Mouse (Mus musculus): Measurements from ENCODE around the gene Cdr2l. TPM values are rescaled to one million over a fixed set of nuclear protein-coding genes. Genes with fewer than 3 reads are reported as not detected.

The Cdr2l gene
- total and polyA plus RNA-seq, 3 experiments, result not detected

GRCm38 (mm10) chr11:115370368-115370767, 11.3 kb upstream of the Cdr2l start:
- H3K9ac ChIP-seq (ENCODE audit: insufficient read depth, low read depth), result no peak overlapping the region
- no peaks in the 10 kb centered on the region for H3K79me2 ChIP-seq (replicated peaks; ENCODE audit: control insufficient read depth, extremely low read depth, insufficient read depth, poor library complexity, severe bottlenecking)
- peaks cover 96% of the 10 kb centered on the region for H3K27me3 ChIP-seq (replicated peaks)
- no peak overlapping the region for H3K4me2 ChIP-seq (ENCODE audit: insufficient read depth, low read depth, poor library complexity, severe bottlenecking)
- no peaks in the 10 kb centered on the region for H3K36me3 ChIP-seq (replicated peaks in 1 of 2; ENCODE audit: control insufficient read depth in 1 of 2, insufficient read depth in 1 of 2, low read length in 1 of 2)
- dilution Hi-C loops (cut with MboI; ENCODE audit: extremely low pct_ligation_motif_present, extremely low pct_unique_long_range_greater_than_20kb, low sequenced_read_pairs), result no loop called here
- no peaks in the 10 kb centered on the region for H3K9me3 ChIP-seq (replicated peaks; ENCODE audit: low read length)
- no peak overlapping the region for H3K4me3 ChIP-seq (replicated peaks in 1 of 3; ENCODE audit: low read depth in 2 of 3, low read length in 2 of 3, poor library complexity in 1 of 3)
- DNase-seq (ENCODE audit: extremely low read depth), result no peak
- H3K4me1 ChIP-seq (ENCODE audit: control insufficient read depth in 1 of 2, insufficient read depth in 2 of 2), result peaks cover 12 to 14% of the 10 kb centered on the region in 2 experiments
- in situ Hi-C loops (cut with MboI; ENCODE audit: low pct_ligation_motif_present, low pct_unique_long_range_greater_than_20kb, low sequenced_read_pairs), result no loop called here
- no peak for TF ChIP-seq BHLHE40 (IDR thresholded peaks at IDR 0.05; ENCODE audit: low read depth, low read length)
- no peak for TF ChIP-seq ZC3H11A (IDR thresholded peaks at IDR 0.05; ENCODE audit: low read depth, low read length)
- TF ChIP-seq JUND (conservative IDR thresholded peaks at IDR 0.05; ENCODE audit: low read depth, low read length), result no peak
- TF ChIP-seq MAZ (IDR thresholded peaks at IDR 0.05; ENCODE audit: low read depth, low read length), result no peak
- no peak for TF ChIP-seq CTCF (conservative IDR thresholded peaks at IDR 0.05 in 1 of 2, IDR thresholded peaks at IDR 0.05 in 1 of 2; ENCODE audit: low read depth in 2 of 2, low read length in 2 of 2)
- TF ChIP-seq USF1 (IDR thresholded peaks at IDR 0.05; ENCODE audit: low read depth, low read length), result no peak
- TF ChIP-seq MYC (IDR thresholded peaks at IDR 0.05; ENCODE audit: low read depth, low read length), result no peak
- TF ChIP-seq IRF4 (IDR thresholded peaks at IDR 0.05; ENCODE audit: low read depth, low read length), result no peak
- TF ChIP-seq MEF2A (IDR thresholded peaks at IDR 0.05; ENCODE audit: borderline replicate concordance, low read depth, low read length), result no peak
- no peak for TF ChIP-seq POLR2AphosphoS2 (IDR thresholded peaks at IDR 0.05; ENCODE audit: low read depth, low read length)
- no peak for TF ChIP-seq SMC3 (IDR thresholded peaks at IDR 0.05; ENCODE audit: low read depth, low read length)
- TF ChIP-seq CHD2 (IDR thresholded peaks at IDR 0.05; ENCODE audit: low read length), result no peak
- TF ChIP-seq MAFK (IDR thresholded peaks at IDR 0.05; ENCODE audit: insufficient replicate concordance, low read length), result no peak
- TF ChIP-seq KAT2A (IDR thresholded peaks at IDR 0.05; ENCODE audit: insufficient replicate concordance, low read length), result no peak
- TF ChIP-seq HCFC1 (IDR thresholded peaks at IDR 0.05; ENCODE audit: low read depth, low read length), result no peak
- TF ChIP-seq USF2 (conservative IDR thresholded peaks at IDR 0.05; ENCODE audit: low read depth, low read length), result no peak
- TF ChIP-seq GABPA (IDR thresholded peaks at IDR 0.05; ENCODE audit: insufficient replicate concordance, low read depth, low read length), result no peak
- TF ChIP-seq ZKSCAN1 (IDR thresholded peaks at IDR 0.05; ENCODE audit: borderline replicate concordance, low read depth, low read length), result no peak
- no peak for TF ChIP-seq ETS1 (conservative IDR thresholded peaks at IDR 0.05; ENCODE audit: low read depth, low read length)
- no peak overlapping the region for H3K27ac ChIP-seq (ENCODE audit: insufficient read depth, low read depth)

GRCm38 (mm10) chr11:115371354-115371753, 10.4 kb upstream of the Cdr2l start:
- no peak for TF ChIP-seq CHD1 (IDR thresholded peaks at IDR 0.05; ENCODE audit: low read depth, low read length)
- TF ChIP-seq TBP (conservative IDR thresholded peaks at IDR 0.05; ENCODE audit: low read depth, low read length), result no peak
- no peak for TF ChIP-seq ZNF384 (IDR thresholded peaks at IDR 0.05; ENCODE audit: low read depth, low read length)
- no peak for TF ChIP-seq SIN3A (IDR thresholded peaks at IDR 0.05; ENCODE audit: low read length)
- TF ChIP-seq NRF1 (IDR thresholded peaks at IDR 0.05; ENCODE audit: low read depth, low read length), result no peak
- no peak for TF ChIP-seq HCFC1 (IDR thresholded peaks at IDR 0.05; ENCODE audit: low read depth, low read length)
- no peak for TF ChIP-seq MAFK (IDR thresholded peaks at IDR 0.05; ENCODE audit: insufficient replicate concordance, low read length)
- no peak for TF ChIP-seq JUND (conservative IDR thresholded peaks at IDR 0.05; ENCODE audit: low read depth, low read length)
- in situ Hi-C loops (cut with MboI; ENCODE audit: low pct_ligation_motif_present, low pct_unique_long_range_greater_than_20kb, low sequenced_read_pairs) (no loop called here), dilution Hi-C loops (cut with MboI; ENCODE audit: extremely low pct_ligation_motif_present, extremely low pct_unique_long_range_greater_than_20kb, low sequenced_read_pairs) (no loop called here)
- Histone ChIP-seq H3K4me3 (replicated peaks in 1 of 3; ENCODE audit: low read depth in 2 of 3, low read length in 2 of 3, poor library complexity in 1 of 3) (no peak overlapping the region), H3K4me1 (ENCODE audit: control insufficient read depth in 1 of 2, insufficient read depth in 2 of 2) (peaks cover 12 to 14% of the 10 kb centered on the region in 2 experiments), H3K9ac (ENCODE audit: insufficient read depth, low read depth) (no peak overlapping the region), H3K79me2 (replicated peaks; ENCODE audit: control insufficient read depth, extremely low read depth, insufficient read depth, poor library complexity, severe bottlenecking) (no peaks in the 10 kb centered on the region), H3K4me2 (ENCODE audit: insufficient read depth, low read depth, poor library complexity, severe bottlenecking) (no peak overlapping the region), H3K9me3 (replicated peaks; ENCODE audit: low read length) (no peaks in the 10 kb centered on the region), H3K36me3 (replicated peaks in 1 of 2; ENCODE audit: control insufficient read depth in 1 of 2, insufficient read depth in 1 of 2, low read length in 1 of 2) (no peaks in the 10 kb centered on the region), H3K27ac (ENCODE audit: insufficient read depth, low read depth) (no peak overlapping the region), H3K27me3 (replicated peaks) (peaks cover 96% of the 10 kb centered on the region)
- DNase-seq (ENCODE audit: extremely low read depth), result no peak
